Comparison of ENCODE assay signal across 8 mouse cellular contexts in the genomic region with DNA sequence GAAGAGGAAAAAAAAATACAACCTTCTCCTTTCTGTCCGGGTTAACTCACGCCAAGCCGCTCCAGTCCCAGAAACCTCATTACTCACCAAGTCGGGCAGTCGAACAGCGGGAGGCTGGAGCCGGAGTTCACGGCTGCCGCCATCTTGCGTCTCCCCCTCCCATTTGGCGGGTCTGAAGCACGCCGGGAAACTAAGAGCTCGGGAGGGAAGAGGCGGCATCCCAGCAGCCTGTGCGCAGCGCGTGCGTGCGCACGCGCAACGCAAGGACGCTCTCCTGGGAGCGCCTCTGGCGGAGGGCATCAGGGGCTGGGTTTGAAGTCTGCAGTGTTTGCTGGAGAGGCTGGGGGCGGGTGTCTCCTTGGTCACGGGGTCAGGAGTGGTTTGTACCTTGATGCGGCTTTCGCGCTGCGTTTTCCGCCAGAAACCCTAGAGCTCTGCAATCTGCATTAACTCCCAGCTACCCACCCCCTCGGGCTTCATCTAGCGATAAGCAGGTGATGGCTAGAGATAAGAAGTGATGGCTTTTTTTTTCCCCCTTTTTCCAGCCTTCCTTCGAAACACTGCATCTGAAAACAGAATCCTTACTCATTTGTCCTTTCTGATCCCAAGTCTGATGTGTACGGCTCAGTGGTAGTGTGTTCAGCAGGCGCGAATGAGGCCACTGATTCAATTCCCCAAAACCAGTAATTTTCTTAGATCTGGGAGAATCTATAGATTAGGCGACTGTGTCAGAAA. TPM values are rescaled to one million over a fixed set of nuclear protein-coding genes. Genes with fewer than 3 reads are reported as not detected.
A peak's percentile ranks its signal among the peaks of the same experiment; 100 is the strongest.
DNase-seq lines count a peak whose midpoint lies in the region; ATAC-seq and TF ChIP-seq lines count a peak whose summit lies in the region.

Gene Ppp1r8 (minus strand): TSS at position 200 of the 735 bp plus-strand sequence.

- no peaks in the 10 kb centered on the region for H3K27me3 ChIP-seq in C2C12 (ENCODE audit: control insufficient read depth, insufficient read depth, insufficient read length)
- no peaks in the 10 kb centered on the region for H3K27me3 ChIP-seq in erythroblast, embryonic 14.5 days (ENCODE audit: control insufficient read depth)
- H3K27me3 ChIP-seq in heart, embryonic 11.5 days (ENCODE audit: control insufficient read depth, insufficient read depth, low read length), result no peaks in the 10 kb centered on the region
- no peaks in the 10 kb centered on the region for H3K27me3 ChIP-seq in kidney, embryonic 16.5 days (ENCODE audit: insufficient read depth, low read length)
- H3K27me3 ChIP-seq in liver, adult 2 months (ENCODE audit: control insufficient read depth, insufficient read depth, low read length), result no peaks in the 10 kb centered on the region
- H3K27me3 ChIP-seq in myocyte (ENCODE audit: control insufficient read depth, insufficient read depth, insufficient read length), result no peaks in the 10 kb centered on the region
- no peaks in the 10 kb centered on the region for H3K27me3 ChIP-seq in splenic B cell, adult 2 months (ENCODE audit: control insufficient read depth, insufficient read depth, low read length, poor library complexity, severe bottlenecking)

- peak within 1 kb of the TSS; percentile 83 for H3K4me2 ChIP-seq in heart, embryonic 11.5 days
- peak within 1 kb of the TSS; percentile 67 for H3K4me2 ChIP-seq in kidney, embryonic 16.5 days (replicated peaks; ENCODE audit: low read depth, low read length)
- H3K4me2 ChIP-seq in myocyte (ENCODE audit: low read depth), result peak within 1 kb of the TSS; percentile 93

- H3K36me3 ChIP-seq in C2C12 (ENCODE audit: control insufficient read depth, insufficient read depth) (peaks cover 33% of the 10 kb centered on the region), myocyte (ENCODE audit: control insufficient read depth, insufficient read depth) (peaks cover 23% of the 10 kb centered on the region)
- H3K36me3 ChIP-seq in erythroblast, embryonic 14.5 days (ENCODE audit: control insufficient read depth), result peaks cover 30% of the 10 kb centered on the region
- H3K36me3 ChIP-seq in heart, embryonic 11.5 days (ENCODE audit: control insufficient read depth, insufficient read depth, low read length), result 0 out of 2 replicates have a peak, but pooled peaks cover 12% of the 10 kb centered on the region
- peaks cover 24% of the 10 kb centered on the region for H3K36me3 ChIP-seq in kidney, embryonic 16.5 days (ENCODE audit: insufficient read depth, low read length)
- H3K36me3 ChIP-seq in liver, adult 2 months (ENCODE audit: control insufficient read depth, insufficient read depth, low read length), result peaks cover 12% of the 10 kb centered on the region
- peaks cover 8% of the 10 kb centered on the region; the same call in 1 of the 2 replicates for H3K36me3 ChIP-seq in splenic B cell, adult 2 months (ENCODE audit: control insufficient read depth, insufficient read depth, low read length, poor library complexity, severe bottlenecking)

- peak within 1 kb of the TSS; percentile 94 for H3K9ac ChIP-seq in heart, embryonic 11.5 days (ENCODE audit: low read depth, low read length)
- peak within 1 kb of the TSS; percentile 93 for H3K9ac ChIP-seq in kidney, embryonic 16.5 days (replicated peaks; ENCODE audit: low read length)
- peak within 1 kb of the TSS; percentile 64 for H3K9ac ChIP-seq in liver, adult 2 months (ENCODE audit: low read depth, low read length)

- no peak for TF ChIP-seq CTCF in C2C12 (IDR thresholded peaks at IDR 0.05; ENCODE audit: control insufficient read depth, insufficient read depth, insufficient read length)
- peak; percentile 52; the same call in 1 of the 2 replicates for TF ChIP-seq CTCF in brain, embryonic 14.5 days (IDR thresholded peaks at IDR 0.05; ENCODE audit: borderline replicate concordance, extremely low read depth, insufficient read depth, insufficient read length)
- TF ChIP-seq CTCF in liver, adult 2 months (IDR thresholded peaks at IDR 0.05; ENCODE audit: low read depth, low read length), result peak; percentile 51

- DNase-seq in brain, embryonic 14.5 days (ENCODE audit: low read depth), result peak; percentile 99
- peak; percentile 81 for DNase-seq in liver, adult 2 months (ENCODE audit: extremely low read depth, low read depth, low spot score)
- peak; percentile 92 for DNase-seq in splenic B cell, adult 2 months (ENCODE audit: low read depth, low spot score)

- peaks cover 45% of the 10 kb centered on the region for H3K79me3 ChIP-seq in C2C12 (ENCODE audit: low read depth)

- peak within 1 kb of the TSS; percentile 95 for H3ac ChIP-seq in C2C12 (ENCODE audit: control insufficient read depth, insufficient read length, low read depth)
- peak within 1 kb of the TSS; percentile 67 for H3ac ChIP-seq in myocyte (ENCODE audit: control insufficient read depth, insufficient read length)

- no peaks in the 10 kb centered on the region for H3K9me3 ChIP-seq in erythroblast, embryonic 14.5 days (ENCODE audit: control insufficient read depth, low read length)
- no peaks in the 10 kb centered on the region for H3K9me3 ChIP-seq in heart, embryonic 11.5 days (replicated peaks; ENCODE audit: control insufficient read depth, low read length)
- H3K9me3 ChIP-seq in kidney, embryonic 16.5 days (ENCODE audit: low read length), result no peaks in the 10 kb centered on the region

- peaks cover 48% of the 10 kb centered on the region for H3K79me2 ChIP-seq in C2C12 (ENCODE audit: control insufficient read depth, insufficient read depth)
- H3K79me2 ChIP-seq in liver, adult 2 months (ENCODE audit: control insufficient read depth, insufficient read depth, low read length), result no peaks in the 10 kb centered on the region; the same call in 1 of the 2 replicates
- H3K79me2 ChIP-seq in myocyte (ENCODE audit: control insufficient read depth, insufficient read depth), result peaks cover 36% of the 10 kb centered on the region

- peak; percentile 82; the same call in 1 of the 2 replicates for TF ChIP-seq POLR2A in brain, embryonic 14.5 days (IDR thresholded peaks at IDR 0.05; ENCODE audit: borderline replicate concordance, extremely low read depth, insufficient read depth, insufficient read length, poor library complexity, severe bottlenecking)
- peak; percentile 91 for TF ChIP-seq POLR2A in liver, adult 2 months (IDR thresholded peaks at IDR 0.05; ENCODE audit: extremely low read depth, insufficient read depth, low read length)
- TF ChIP-seq POLR2A in myocyte (IDR thresholded peaks at IDR 0.05; ENCODE audit: insufficient read length, low read depth), result peak; percentile 95

- H3K4me1 ChIP-seq in erythroblast, embryonic 14.5 days (ENCODE audit: control insufficient read depth), result peaks cover 34% of the 10 kb centered on the region
- H3K4me1 ChIP-seq in heart, embryonic 11.5 days (ENCODE audit: control insufficient read depth, insufficient read depth, low read length), result peaks cover 7% of the 10 kb centered on the region; the same call in 1 of the 2 replicates
- H3K4me1 ChIP-seq in kidney, embryonic 16.5 days (ENCODE audit: insufficient read depth, low read length), result peaks cover 13% of the 10 kb centered on the region
- H3K4me1 ChIP-seq in liver, adult 2 months (ENCODE audit: control insufficient read depth, insufficient read depth, low read length), result peaks cover 2% of the 10 kb centered on the region; the same call in 1 of the 2 replicates

- 1% methylated on average over 40 of the region's 40 CpGs for WGBS in heart, embryonic 11.5 days (ENCODE audit: insufficient replicate concordance)
- WGBS in kidney, embryonic 16.5 days, result under 1% methylated on average over 40 of the region's 40 CpGs
- WGBS in liver, adult 2 months, result 1% methylated on average over 40 of the region's 40 CpGs

- peak within 1 kb of the TSS; percentile 78 for H3K27ac ChIP-seq in heart, embryonic 11.5 days (ENCODE audit: low read depth, low read length)
- H3K27ac ChIP-seq in kidney, embryonic 16.5 days (ENCODE audit: low read length), result peak within 1 kb of the TSS; percentile 66
- no peak within 1 kb of the TSS for H3K27ac ChIP-seq in liver, adult 2 months (replicated peaks; ENCODE audit: insufficient read depth, low read depth, low read length)

- H3K4me3 ChIP-seq in C2C12 (ENCODE audit: insufficient read depth, poor library complexity, severe bottlenecking) (peak within 1 kb of the TSS; percentile 93), myocyte (peak within 1 kb of the TSS; percentile 74)
- H3K4me3 ChIP-seq in erythroblast, embryonic 14.5 days (replicated peaks), result peak within 1 kb of the TSS; percentile 87
- peak within 1 kb of the TSS; percentile 82 for H3K4me3 ChIP-seq in heart, embryonic 11.5 days (ENCODE audit: low read depth, low read length)
- H3K4me3 ChIP-seq in kidney, embryonic 16.5 days (ENCODE audit: low read length), result peak within 1 kb of the TSS; percentile 92
- peak within 1 kb of the TSS; percentile 69 for H3K4me3 ChIP-seq in liver, adult 2 months (ENCODE audit: insufficient read depth, low read depth, low read length)

- peak; percentile 95 for ATAC-seq in heart, embryonic 11.5 days (replicated peaks; ENCODE audit: insufficient number of reproducible peaks, low FRiP score, low TSS enrichment)
- ATAC-seq in kidney, embryonic 16.5 days (ENCODE audit: low FRiP score, low TSS enrichment), result peak; percentile 99

TF ChIP-seq in C2C12, 6 proteins besides CTCF, POLR2A, EP300 and RAD21 (continues in another document):
- TF ChIP-seq MAX (IDR thresholded peaks at IDR 0.05) (peak; percentile 83), FOSL1 (IDR thresholded peaks at IDR 0.05; ENCODE audit: insufficient read depth, low read length, poor library complexity, severe bottlenecking) (no peak), CEBPB (IDR thresholded peaks at IDR 0.05; ENCODE audit: low read depth) (no peak), USF1 (IDR thresholded peaks at IDR 0.05; ENCODE audit: low read depth) (peak; percentile 62), MYOD1 (IDR thresholded peaks at IDR 0.05; ENCODE audit: control insufficient read depth, insufficient read length, low read depth) (no peak)

TF ChIP-seq in myocyte, 11 proteins besides CTCF, POLR2A, EP300 and RAD21 (continues in another document):
- TF ChIP-seq REST (IDR thresholded peaks at IDR 0.05; ENCODE audit: insufficient read depth, insufficient read length), result no peak
- no peak for TF ChIP-seq MYOD1 (IDR thresholded peaks at IDR 0.05; ENCODE audit: control insufficient read depth in 1 of 3, insufficient read length in 2 of 3, low read depth in 2 of 3)
- TF ChIP-seq SRF (IDR thresholded peaks at IDR 0.05; ENCODE audit: control insufficient read depth, insufficient read length, low read depth), result peak; percentile 46
- no peak for TF ChIP-seq TCF12 (IDR thresholded peaks at IDR 0.05; ENCODE audit: insufficient read depth, poor library complexity, severe bottlenecking)
- TF ChIP-seq POLR2AphosphoS2 (IDR thresholded peaks at IDR 0.05; ENCODE audit: insufficient read length, low read depth), result peak; percentile 93
- TF ChIP-seq TCF3 (IDR thresholded peaks at IDR 0.05; ENCODE audit: insufficient read length, low read depth), result no peak

RNA-seq across cellular contexts. Expression of gene Ppp1r8, which starts in this region (rescaled TPM):
- 81.7 TPM for polyA plus RNA-seq in C2C12 (2012; fragmentation: generic; extraction: Trizol)
- 91.3 and 110 TPM in 2 replicates for polyA plus RNA-seq in brain, embryonic 14.5 days (2012; rRNA removed)
- 1.9 and 2.6 TPM in 2 replicates for polyA plus RNA-seq in erythroblast, embryonic 14.5 days (2012)
- polyA plus RNA-seq in heart, embryonic 11.5 days (2014; fragmentation: Nextera tagmentation; extraction: Ambion mirVana), result 40.3 and 45.5 TPM in 2 replicates
- polyA plus RNA-seq in kidney, embryonic 16.5 days (2015; fragmentation: Nextera tagmentation; extraction: Ambion mirVana), result 72.9 and 77.2 TPM in 2 replicates
- total RNA-seq in liver, adult 2 months (2014; rRNA removed), result 9.3 and 9.8 TPM in 2 replicates
- polyA plus RNA-seq in liver, adult 2 months (2012; rRNA removed), result 9.3 and 10.9 TPM in 2 replicates
- polyA plus RNA-seq in myocyte (2012; fragmentation: generic; extraction: Trizol), result 62.4 TPM
